ENCODE assay signal across 16 mouse cellular contexts in genomic region chr1:105170114-105170506, GRCm38 (mm10).
A peak's percentile ranks its signal among the peaks of the same experiment; 100 is the strongest.
DNase-seq lines count a peak whose midpoint lies in the region; ATAC-seq and TF ChIP-seq lines count a peak whose summit lies in the region.
"Had no signal": no experiment of that assay in that cellular context is flagged by ENCODE, and none has a peak within 500 bp of the region (broad histone marks: within the 10 kb centered on the region; RNA-seq: fewer than 3 reads in every experiment).

No protein-coding gene starts in this region.

- TF ChIP-seq POLR2A in bone marrow macrophage, adult 2 months (IDR thresholded peaks at IDR 0.05; ENCODE audit: borderline replicate concordance, low read depth, low read length): no peak

- ATAC-seq in lung, postnatal 0 days: no peak
- ATAC-seq in stomach, embryonic 16.5 days (ENCODE audit: insufficient read depth, low FRiP score): 0 out of 2 replicates have a peak, but pooled peaks have one; percentile 49
- ATAC-seq: hindbrain, embryonic 16.5 days had no signal

- TF ChIP-seq EP300 in lung, postnatal 0 days (IDR thresholded peaks at IDR 0.05): no peak

- WGBS in lung, postnatal 0 days: 79% methylated on average over 4 of the region's 4 CpGs
- WGBS in large intestine, adult 2 months: 38% methylated on average over 4 of the region's 4 CpGs
- WGBS in stomach, embryonic 16.5 days: 76% methylated on average over 4 of the region's 4 CpGs

- H3K4me3 ChIP-seq in lung, postnatal 0 days (ENCODE audit: low read depth, low read length): no peak overlapping the region
- no peak overlapping the region for H3K4me3 ChIP-seq in bone marrow macrophage, adult 2 months (ENCODE audit: insufficient read depth, low read length)
- no peak overlapping the region for H3K4me3 ChIP-seq in stomach, embryonic 16.5 days (replicated peaks; ENCODE audit: low read length)
- H3K4me3 ChIP-seq: forebrain, embryonic 12.5 days; heart, adult 2 months; kidney, embryonic 15.5 days; lung, embryonic 15.5 days had no signal

- H3K9ac ChIP-seq in lung, postnatal 0 days (replicated peaks; ENCODE audit: low read depth): no peak overlapping the region
- H3K9ac ChIP-seq in stomach, embryonic 16.5 days (ENCODE audit: low read length): no peak overlapping the region
- H3K9ac ChIP-seq: forebrain, embryonic 12.5 days; kidney, embryonic 15.5 days; lung, embryonic 15.5 days had no signal

- no peaks in the 10 kb centered on the region for H3K36me3 ChIP-seq in lung, postnatal 0 days (ENCODE audit: insufficient read depth, low read length)
- no peaks in the 10 kb centered on the region for H3K36me3 ChIP-seq in stomach, embryonic 16.5 days (ENCODE audit: control insufficient read depth, insufficient read depth, low read length)
- H3K36me3 ChIP-seq: forebrain, embryonic 12.5 days; kidney, embryonic 15.5 days; lung, embryonic 15.5 days had no signal

- no peaks in the 10 kb centered on the region for H3K9me3 ChIP-seq in lung, postnatal 0 days (ENCODE audit: low read length)
- no peaks in the 10 kb centered on the region for H3K9me3 ChIP-seq in stomach, embryonic 16.5 days (replicated peaks; ENCODE audit: control insufficient read depth, low read length)
- H3K9me3 ChIP-seq: forebrain, embryonic 12.5 days; kidney, embryonic 15.5 days; lung, embryonic 15.5 days had no signal

- H3K27ac ChIP-seq in lung, postnatal 0 days (ENCODE audit: low read length): no peak overlapping the region
- peak overlapping the region; percentile 86 for H3K27ac ChIP-seq in bone marrow macrophage, adult 2 months (ENCODE audit: insufficient read depth, low read depth, low read length)
- H3K27ac ChIP-seq in stomach, embryonic 16.5 days (ENCODE audit: low read length): peak overlapping the region; percentile 42
- H3K27ac ChIP-seq: forebrain, embryonic 12.5 days; heart, adult 2 months; kidney, embryonic 15.5 days; lung, embryonic 15.5 days had no signal

- H3K27me3 ChIP-seq in lung, postnatal 0 days (replicated peaks; ENCODE audit: insufficient read depth, low read length): no peaks in the 10 kb centered on the region
- no peaks in the 10 kb centered on the region for H3K27me3 ChIP-seq in stomach, embryonic 16.5 days (ENCODE audit: control insufficient read depth, insufficient read depth, low read length)
- H3K27me3 ChIP-seq: forebrain, embryonic 12.5 days; kidney, embryonic 15.5 days; lung, embryonic 15.5 days had no signal

- H3K4me2 ChIP-seq in lung, postnatal 0 days (replicated peaks; ENCODE audit: low read depth, low read length): no peak overlapping the region
- H3K4me2 ChIP-seq in stomach, embryonic 16.5 days (ENCODE audit: low read depth, low read length): no peak overlapping the region
- H3K4me2 ChIP-seq: forebrain, embryonic 12.5 days; kidney, embryonic 15.5 days; lung, embryonic 15.5 days had no signal

- 0 out of 2 replicates have a peak, but pooled peaks cover 4% of the 10 kb centered on the region for H3K4me1 ChIP-seq in lung, postnatal 0 days (ENCODE audit: insufficient read depth, low read depth, low read length)
- H3K4me1 ChIP-seq in bone marrow macrophage, adult 2 months (ENCODE audit: control insufficient read depth, insufficient read depth, low read length): peaks cover 19% of the 10 kb centered on the region
- H3K4me1 ChIP-seq in stomach, embryonic 16.5 days (ENCODE audit: control insufficient read depth, insufficient read depth, low read length): 0 out of 2 replicates have a peak, but pooled peaks cover 3% of the 10 kb centered on the region
- H3K4me1 ChIP-seq: forebrain, embryonic 12.5 days; kidney, embryonic 15.5 days; lung, embryonic 15.5 days had no signal

- TF ChIP-seq CTCF in lung, postnatal 0 days (IDR thresholded peaks at IDR 0.05): no peak
- no peak for TF ChIP-seq CTCF in bone marrow macrophage, adult 2 months (IDR thresholded peaks at IDR 0.05; ENCODE audit: low read depth, low read length)

- DNase-seq in lung, postnatal 0 days (ENCODE audit: low spot score): peak; percentile 49
- no peak for DNase-seq in lung, postnatal 14 days
- peak; percentile 33 for DNase-seq in large intestine, adult 2 months (ENCODE audit: low read depth, low spot score)
- no peak for DNase-seq in thymus, postnatal 10 days (ENCODE audit: low spot score in 2 of 2)
- DNase-seq in right cerebral cortex, adult 18-20 months: no peak
- DNase-seq: cerebellum, adult 18-20 months; heart, adult 2 months; heart, postnatal 10 days; midbrain, embryonic 14.5 days; thymus, adult 2 months had no signal

Comparison
In these comparisons a context has a peak if more than half of its experiments do, and no peak if none do; other contexts are left out.
1. DNase-seq: peak in lung, postnatal 0 days (single experiment) and large intestine, adult 2 months (single experiment); none in lung, postnatal 14 days (single experiment), thymus, postnatal 10 days (0 of 2) and right cerebral cortex, adult 18-20 months (single experiment).